Mouse (Mus musculus): Measurements from ENCODE around the gene Map7d1. TPM values are rescaled to one million over a fixed set of nuclear protein-coding genes. Genes with fewer than 3 reads are reported as not detected.

Gene Map7d1
- polyA plus RNA-seq, 1 experiment from 2014 or later, result 34.1 TPM

DNA sequence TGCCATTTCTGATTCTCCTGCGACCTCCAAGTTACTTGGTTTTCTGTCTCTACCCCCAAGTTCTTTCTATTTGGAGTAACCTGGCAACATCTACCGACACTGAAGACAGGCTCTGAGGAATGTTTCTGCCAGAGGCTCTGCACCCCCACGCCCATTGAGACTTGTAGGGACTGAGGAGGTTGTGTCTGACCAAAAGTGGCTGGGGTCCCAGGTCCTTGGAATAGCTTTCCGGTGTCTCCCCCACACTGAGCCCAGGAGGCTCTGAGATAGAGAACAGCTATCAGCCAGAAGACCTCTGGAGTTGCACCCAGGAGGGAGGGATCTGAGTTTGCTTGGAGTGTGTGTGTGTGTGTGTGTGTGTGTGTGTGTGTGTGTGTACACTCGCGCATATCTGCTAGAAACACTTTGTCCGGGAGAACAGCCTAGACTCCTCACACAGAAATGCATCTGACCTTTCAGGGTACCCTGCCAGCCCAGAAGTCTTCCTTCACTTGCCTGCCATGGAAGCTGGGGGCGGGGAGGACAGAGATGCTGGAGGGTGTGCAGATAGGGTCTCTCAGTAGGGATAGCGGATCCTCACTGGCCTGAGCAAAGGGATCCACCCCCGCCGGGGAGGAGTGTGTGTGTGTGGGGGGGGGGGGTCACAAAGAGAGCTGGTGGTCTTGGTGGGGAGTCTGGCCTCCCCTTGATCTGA, 31.3 kb upstream of the Map7d1 start:
- Histone ChIP-seq H3K4me2 (peak overlapping the region; percentile 84), H3K4me3 (replicated peaks) (peak overlapping the region; percentile 54)
- peak; percentile 32; the same call in 1 of the 2 replicates for ATAC-seq (ENCODE audit: insufficient read depth, low FRiP score, low read depth)

DNA sequence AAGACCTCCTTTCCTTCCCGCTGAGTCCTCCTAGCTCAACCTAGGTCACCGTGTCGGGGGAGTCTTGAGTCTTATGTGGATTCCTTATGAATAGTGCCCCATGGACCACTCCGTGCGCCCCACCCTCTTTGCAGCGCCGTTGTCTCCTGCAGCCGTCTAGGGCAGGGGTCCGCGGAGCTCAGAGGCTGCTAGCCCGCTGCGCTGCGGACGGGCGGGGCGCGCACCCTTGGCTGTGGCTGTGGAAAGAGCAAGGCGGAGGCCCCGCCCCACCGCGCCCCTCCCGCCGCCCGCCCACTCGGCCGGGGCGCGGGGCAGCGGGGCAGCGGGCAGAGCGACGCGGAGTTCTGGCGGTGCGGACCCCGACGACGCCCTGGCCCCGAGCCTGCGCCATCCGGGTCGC, 30.3 kb upstream of the Map7d1 start, which contains the start of gene Col8a2:
Gene Col8a2 (plus strand): TSS at position 302 of the 400 bp plus-strand sequence.
- Histone ChIP-seq H3K4me3 (replicated peaks) (peak within 1 kb of the TSS; percentile 54), H3K27me3 (replicated peaks) (peaks cover 33% of the 10 kb centered on the region), H3K4me1 (peaks cover 12% of the 10 kb centered on the region), H3K36me3 (no peaks in the 10 kb centered on the region), H3K9me3 (no peaks in the 10 kb centered on the region), H3K4me2 (peak within 1 kb of the TSS; percentile 84), H3K9ac (peak within 1 kb of the TSS; percentile 60), H3K27ac (peak within 1 kb of the TSS; percentile 63; the same call in 1 of the 2 replicates)
- 2% methylated on average over 38 of the region's 42 CpGs for WGBS
- ATAC-seq (ENCODE audit: insufficient read depth, low FRiP score, low read depth), result no peak; the same call in 1 of the 2 replicates

More for the DNA sequence above, 31.3 kb upstream of the Map7d1 start:
- no peaks in the 10 kb centered on the region for H3K9me3 ChIP-seq
- H3K36me3 ChIP-seq, result no peaks in the 10 kb centered on the region
- 23% methylated on average over 11 of the region's 11 CpGs for WGBS
- peak overlapping the region; percentile 59 for H3K27ac ChIP-seq
- no peak overlapping the region for H3K9ac ChIP-seq
- peaks cover 33% of the 10 kb centered on the region for H3K27me3 ChIP-seq (replicated peaks)
- peaks cover 12% of the 10 kb centered on the region for H3K4me1 ChIP-seq

DNA sequence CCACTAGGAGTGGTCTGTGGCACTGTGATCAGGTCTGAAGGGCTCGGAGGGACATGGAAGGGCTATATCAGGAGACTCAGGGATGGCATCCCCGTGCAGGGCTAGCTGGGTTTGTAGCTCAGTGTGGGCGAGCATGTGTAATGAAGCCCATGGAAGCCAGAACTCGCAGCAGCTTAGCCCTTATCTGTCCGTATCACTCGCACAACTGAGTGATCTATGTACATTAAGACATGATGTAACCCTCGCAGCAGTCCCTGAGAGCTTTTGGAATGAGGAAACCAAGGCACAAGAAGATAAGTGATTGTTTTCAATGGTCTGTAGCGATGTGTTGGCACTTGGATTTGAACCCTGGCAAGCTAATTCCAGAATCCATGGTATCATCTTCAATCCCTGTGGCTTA, 27.4 kb upstream of the Map7d1 start:
- 84% methylated on average over 8 of the region's 8 CpGs for WGBS
- Histone ChIP-seq H3K27me3 (replicated peaks) (peaks cover 29% of the 10 kb centered on the region), H3K4me2 (no peak overlapping the region), H3K4me1 (peaks cover 12% of the 10 kb centered on the region), H3K9me3 (no peaks in the 10 kb centered on the region), H3K27ac (no peak overlapping the region), H3K9ac (no peak overlapping the region), H3K4me3 (replicated peaks) (no peak overlapping the region), H3K36me3 (no peaks in the 10 kb centered on the region)
- ATAC-seq (ENCODE audit: insufficient read depth, low FRiP score, low read depth), result no peak

DNA sequence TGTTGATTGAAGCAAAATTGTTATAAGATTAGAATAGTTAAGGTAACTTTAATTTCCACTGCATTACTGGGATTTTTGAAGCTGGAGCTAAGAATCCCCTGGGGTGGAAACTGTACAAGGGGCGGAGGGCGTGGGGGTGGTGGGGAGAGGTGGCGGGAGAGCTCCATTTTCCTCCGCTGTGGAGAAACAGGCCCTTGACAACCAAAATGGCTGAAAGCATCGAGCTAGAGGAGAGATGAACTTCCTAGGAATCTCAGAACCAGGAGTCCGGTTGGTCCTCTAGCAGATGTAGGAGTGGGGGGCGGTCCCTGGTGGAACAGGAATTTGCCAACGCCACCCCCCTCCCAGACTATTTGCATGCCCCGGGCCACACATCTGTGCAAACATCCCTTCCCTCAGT, 25.6 kb upstream of the Map7d1 start:
- no peak for ATAC-seq (ENCODE audit: insufficient read depth, low FRiP score, low read depth)
- 67% methylated on average over 9 of the region's 9 CpGs for WGBS
- H3K36me3 ChIP-seq, result no peaks in the 10 kb centered on the region
- peaks cover 17% of the 10 kb centered on the region for H3K27me3 ChIP-seq (replicated peaks)
- no peak overlapping the region for H3K9ac ChIP-seq
- H3K27ac ChIP-seq, result no peak overlapping the region
- H3K4me2 ChIP-seq, result no peak overlapping the region
- no peaks in the 10 kb centered on the region for H3K9me3 ChIP-seq
- H3K4me1 ChIP-seq, result peaks cover 12% of the 10 kb centered on the region
- H3K4me3 ChIP-seq (replicated peaks), result no peak overlapping the region

DNA sequence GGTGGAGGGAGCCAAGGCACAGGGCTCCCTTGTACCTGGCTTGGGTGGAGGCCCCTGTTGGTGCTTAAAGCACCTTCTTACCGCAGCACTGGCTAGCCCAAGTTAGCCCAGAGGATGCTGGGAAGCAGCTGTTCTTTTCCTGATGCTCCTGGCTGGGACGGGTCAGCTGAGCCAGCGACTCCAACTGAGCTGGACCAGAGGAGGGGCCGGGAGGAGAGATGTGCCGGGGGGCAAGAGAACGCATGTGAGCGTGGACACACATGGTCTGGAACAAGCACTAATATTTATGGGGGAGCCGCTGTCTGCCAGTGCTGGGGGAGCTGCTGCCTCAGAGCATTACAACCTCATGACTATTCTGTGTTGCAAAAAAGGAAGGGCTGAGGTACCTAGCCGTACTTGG, 22.8 kb upstream of the Map7d1 start:
- Histone ChIP-seq H3K4me3 (replicated peaks) (no peak overlapping the region), H3K36me3 (peaks cover 3% of the 10 kb centered on the region), H3K9me3 (no peaks in the 10 kb centered on the region), H3K4me2 (no peak overlapping the region), H3K27ac (no peak overlapping the region), H3K27me3 (replicated peaks) (0 out of 2 replicates have a peak, but pooled peaks cover 6% of the 10 kb centered on the region), H3K9ac (no peak overlapping the region), H3K4me1 (peaks cover 6% of the 10 kb centered on the region; the same call in 1 of the 2 replicates)
- no peak for ATAC-seq (ENCODE audit: insufficient read depth, low FRiP score, low read depth)
- 66% methylated on average over 9 of the region's 9 CpGs for WGBS

DNA sequence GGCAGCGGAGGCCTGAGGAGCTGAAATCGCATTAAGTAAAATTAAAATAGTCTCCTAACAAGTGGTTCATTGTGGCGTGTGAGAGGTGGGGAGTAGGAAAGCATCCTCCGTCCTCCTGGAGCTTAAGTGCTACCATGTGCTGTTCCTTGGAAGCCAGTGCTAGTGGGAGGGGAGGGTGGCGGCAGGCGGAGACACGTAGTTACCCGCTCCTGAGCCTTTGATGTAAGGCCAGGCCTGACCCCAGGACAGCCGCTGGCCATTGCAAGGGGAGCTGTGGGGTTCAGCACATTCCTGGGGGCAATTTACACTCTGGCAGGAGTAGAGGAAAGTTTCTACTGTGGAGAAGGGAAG, 22.4 kb upstream of the Map7d1 start:
- Histone ChIP-seq H3K9ac (no peak overlapping the region), H3K27me3 (replicated peaks) (0 out of 2 replicates have a peak, but pooled peaks cover 4% of the 10 kb centered on the region), H3K27ac (no peak overlapping the region), H3K9me3 (no peaks in the 10 kb centered on the region), H3K4me1 (peaks cover 6% of the 10 kb centered on the region; the same call in 1 of the 2 replicates), H3K4me2 (no peak overlapping the region), H3K36me3 (peaks cover 7% of the 10 kb centered on the region), H3K4me3 (replicated peaks) (no peak overlapping the region)
- no peak for ATAC-seq (ENCODE audit: insufficient read depth, low FRiP score, low read depth)
- 39% methylated on average over 9 of the region's 9 CpGs for WGBS

DNA sequence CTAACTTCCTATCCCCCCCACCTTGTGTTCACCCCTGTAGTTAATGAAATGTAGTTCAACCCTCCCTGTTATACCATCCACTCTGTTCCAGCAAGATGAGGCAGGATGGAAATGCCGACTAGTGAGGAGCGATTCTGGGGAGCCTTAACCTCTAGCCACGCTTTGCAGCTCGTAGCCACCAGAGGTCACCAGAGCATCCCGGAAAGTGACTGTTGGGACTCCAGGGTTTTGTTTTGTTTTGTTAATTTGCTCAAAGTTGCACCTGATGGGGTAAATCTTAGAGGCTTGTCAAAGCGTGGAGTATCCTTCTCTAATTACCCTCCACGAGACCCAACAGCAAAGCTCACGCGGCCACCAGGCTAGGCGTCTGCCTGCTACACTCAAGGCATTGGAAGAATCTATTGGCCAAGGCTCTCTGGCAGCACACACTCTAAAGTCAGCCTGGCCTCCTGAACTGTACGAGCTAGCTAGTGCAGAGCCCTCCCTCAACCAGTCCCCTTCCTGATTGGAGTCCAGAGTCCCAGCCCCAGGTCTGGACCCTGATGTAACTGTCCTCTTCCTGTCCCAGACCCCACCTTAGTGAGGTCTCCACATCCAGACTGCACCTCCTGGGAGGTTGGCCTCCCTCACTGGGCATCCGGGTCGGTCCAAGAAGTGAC, 21.9 kb upstream of the Map7d1 start:
- Histone ChIP-seq H3K36me3 (peaks cover 11% of the 10 kb centered on the region), H3K27me3 (replicated peaks) (no peaks in the 10 kb centered on the region), H3K4me2 (peak overlapping the region; percentile 40), H3K27ac (no peak overlapping the region), H3K4me1 (peaks cover 6% of the 10 kb centered on the region; the same call in 1 of the 2 replicates), H3K9me3 (no peaks in the 10 kb centered on the region), H3K4me3 (replicated peaks) (no peak overlapping the region), H3K9ac (no peak overlapping the region)
- no peak for ATAC-seq (ENCODE audit: insufficient read depth, low FRiP score, low read depth)
- 9% methylated on average over 13 of the region's 13 CpGs for WGBS

DNA sequence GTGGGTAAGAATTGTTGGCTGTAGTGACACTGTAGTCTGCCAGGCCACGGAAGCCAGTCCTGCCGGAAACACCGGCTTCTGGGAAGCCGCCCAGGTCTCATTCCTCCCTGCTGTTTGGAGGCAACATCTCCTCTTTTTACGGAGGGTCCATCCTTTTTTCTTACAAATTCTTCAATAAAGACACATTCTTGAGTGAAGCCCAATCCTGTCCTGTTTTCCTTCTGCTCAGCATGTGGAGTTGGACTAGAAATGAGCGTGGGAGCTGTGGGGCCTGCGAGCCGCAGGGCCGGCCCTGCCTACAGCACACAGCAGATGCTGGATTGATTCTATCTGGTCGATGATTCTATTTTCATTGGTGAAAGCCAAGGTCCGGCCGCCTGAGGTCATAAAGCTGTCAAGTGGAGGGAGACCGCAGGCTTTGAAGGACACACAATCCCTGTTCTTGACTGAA, 19.6 kb upstream of the Map7d1 start:
- ATAC-seq (ENCODE audit: insufficient read depth, low FRiP score, low read depth), result peak; percentile 14; the same call in 1 of the 2 replicates
- peaks cover 16% of the 10 kb centered on the region for H3K36me3 ChIP-seq
- H3K4me1 ChIP-seq, result peaks cover 6% of the 10 kb centered on the region; the same call in 1 of the 2 replicates
- no peaks in the 10 kb centered on the region for H3K9me3 ChIP-seq
- WGBS, result 75% methylated on average over 13 of the region's 13 CpGs
- H3K9ac ChIP-seq, result no peak overlapping the region
- no peaks in the 10 kb centered on the region for H3K27me3 ChIP-seq (replicated peaks)
- H3K4me3 ChIP-seq (replicated peaks), result no peak overlapping the region
- H3K27ac ChIP-seq, result no peak overlapping the region
- H3K4me2 ChIP-seq, result no peak overlapping the region

DNA sequence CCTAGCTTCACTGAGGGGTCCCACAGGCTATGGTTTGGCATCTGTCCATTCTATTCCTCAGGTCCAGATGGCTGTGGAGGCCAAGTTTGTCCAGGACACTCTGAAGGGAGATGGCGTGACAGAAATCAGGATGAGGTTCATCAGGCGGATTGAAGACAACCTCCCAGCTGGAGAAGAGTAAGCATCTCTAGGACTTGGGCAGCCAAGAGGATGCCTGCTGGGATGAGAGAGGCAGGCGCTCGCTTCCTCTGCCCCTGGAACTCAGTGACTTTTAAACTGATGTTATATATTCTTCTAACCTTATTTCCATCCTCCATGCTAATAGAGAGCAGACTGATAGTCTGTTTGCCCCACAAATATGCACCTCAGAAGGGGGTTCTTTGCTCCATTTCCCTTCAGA, 18.9 kb upstream of the Map7d1 start:
- H3K9me3 ChIP-seq, result no peaks in the 10 kb centered on the region
- H3K9ac ChIP-seq, result no peak overlapping the region
- H3K4me3 ChIP-seq (replicated peaks), result no peak overlapping the region
- H3K27me3 ChIP-seq (replicated peaks), result no peaks in the 10 kb centered on the region
- H3K4me1 ChIP-seq, result peaks cover 6% of the 10 kb centered on the region; the same call in 1 of the 2 replicates
- peaks cover 16% of the 10 kb centered on the region for H3K36me3 ChIP-seq
- ATAC-seq (ENCODE audit: insufficient read depth, low FRiP score, low read depth), result no peak
- H3K27ac ChIP-seq, result no peak overlapping the region
- no peak overlapping the region for H3K4me2 ChIP-seq
- 90% methylated on average over 4 of the region's 4 CpGs for WGBS

DNA sequence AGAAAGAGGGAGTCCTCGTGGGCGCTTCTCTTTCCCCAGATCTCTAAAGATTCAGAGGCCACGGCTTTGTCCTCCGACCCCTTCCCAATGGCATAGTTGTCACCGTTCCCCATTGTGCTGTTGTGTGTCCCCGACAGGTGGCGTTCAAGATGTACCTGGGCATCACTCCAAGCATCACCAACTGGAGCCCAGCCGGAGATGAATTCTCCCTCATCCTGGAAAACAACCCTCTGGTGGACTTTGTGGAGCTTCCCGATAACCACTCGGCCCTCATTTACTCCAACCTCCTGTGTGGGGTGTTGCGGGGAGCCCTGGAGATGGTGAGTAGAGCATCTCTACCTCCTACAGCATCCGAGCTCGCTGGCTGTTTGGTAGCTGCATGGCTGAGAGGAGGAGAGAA, 17.6 kb upstream of the Map7d1 start:
- H3K36me3 ChIP-seq, result peaks cover 16% of the 10 kb centered on the region
- no peaks in the 10 kb centered on the region for H3K27me3 ChIP-seq (replicated peaks)
- H3K27ac ChIP-seq, result no peak overlapping the region
- H3K9ac ChIP-seq, result no peak overlapping the region
- peaks cover 6% of the 10 kb centered on the region; the same call in 1 of the 2 replicates for H3K4me1 ChIP-seq
- no peak for ATAC-seq (ENCODE audit: insufficient read depth, low FRiP score, low read depth)
- 77% methylated on average over 13 of the region's 13 CpGs for WGBS
- H3K4me3 ChIP-seq (replicated peaks), result no peak overlapping the region
- H3K4me2 ChIP-seq, result no peak overlapping the region
- no peaks in the 10 kb centered on the region for H3K9me3 ChIP-seq

DNA sequence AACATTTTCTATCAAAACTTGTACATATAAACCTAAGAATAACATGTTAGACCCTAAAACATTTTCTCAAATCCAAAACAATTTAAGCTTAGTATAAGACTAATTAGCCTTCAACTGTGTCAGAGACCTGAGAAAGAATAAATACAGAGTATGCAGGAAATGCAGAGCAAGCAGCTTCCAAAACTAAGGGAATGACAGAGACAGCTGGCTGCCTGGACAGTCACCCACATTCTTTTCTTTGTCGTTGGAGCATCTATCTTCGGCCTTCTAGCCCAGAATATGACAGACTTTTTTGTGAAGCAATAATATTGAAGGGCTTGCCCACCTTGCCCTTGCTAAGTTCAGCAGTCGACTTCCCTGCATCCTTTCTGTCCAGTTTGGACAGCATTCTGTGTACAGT, 13.1 kb upstream of the Map7d1 start:
- no peak for ATAC-seq (ENCODE audit: insufficient read depth, low FRiP score, low read depth)
- WGBS, result 70% methylated on average over 3 of the region's 3 CpGs
- no peaks in the 10 kb centered on the region for H3K9me3 ChIP-seq

More for the DNA sequence above, 13.1 kb upstream of the Map7d1 start:
- no peak overlapping the region for H3K4me3 ChIP-seq (replicated peaks)
- peaks cover 16% of the 10 kb centered on the region for H3K36me3 ChIP-seq
- no peak overlapping the region for H3K9ac ChIP-seq
- H3K4me2 ChIP-seq, result no peak overlapping the region
- no peak overlapping the region for H3K27ac ChIP-seq
- H3K4me1 ChIP-seq, result no peaks in the 10 kb centered on the region
- H3K27me3 ChIP-seq (replicated peaks), result no peaks in the 10 kb centered on the region

Data from stomach, embryonic 15.5 days (tissue).